Mouse (Mus musculus): Measurements from ENCODE around the gene AI661453.

The AI661453 gene

GRCm38 (mm10) chr17:47441296-47442051, 5.1 kb downstream of the AI661453 start:
- DNase-seq, result no peak

- no peak for DNase-seq
Measured at GRCm38 (mm10) chr17:47442271-47442670, 5.9 kb downstream of the AI661453 start.

GRCm38 (mm10) chr17:47444113-47444512, 7.7 kb downstream of the AI661453 start:
- no peak for DNase-seq

- no peak for DNase-seq
Measured at GRCm38 (mm10) chr17:47445518-47445917, 9.1 kb downstream of the AI661453 start.

- DNase-seq, result no peak
Measured at GRCm38 (mm10) chr17:47446025-47446424, 9.6 kb downstream of the AI661453 start.

- DNase-seq, result no peak
Measured at GRCm38 (mm10) chr17:47446561-47446960, 10.1 kb downstream of the AI661453 start.

GRCm38 (mm10) chr17:47448523-47449372, 12.3 kb downstream of the AI661453 start:
- DNase-seq, result no peak

- no peak for DNase-seq
Measured at GRCm38 (mm10) chr17:47449432-47449831, 13.0 kb downstream of the AI661453 start.

- no peak for DNase-seq
Measured at GRCm38 (mm10) chr17:47450239-47450638, 13.8 kb downstream of the AI661453 start.

GRCm38 (mm10) chr17:47450880-47451565, 14.6 kb downstream of the AI661453 start:
- peak; percentile 55 to 71 for DNase-seq

- DNase-seq, result peak; percentile 44 to 72
Measured at GRCm38 (mm10) chr17:47452886-47453285, 16.5 kb downstream of the AI661453 start.

- DNase-seq, result no peak
Measured at GRCm38 (mm10) chr17:47454675-47455074, 18.3 kb downstream of the AI661453 start.

GRCm38 (mm10) chr17:47458310-47458709, 21.9 kb downstream of the AI661453 start:
- DNase-seq, result no peak

GRCm38 (mm10) chr17:47458936-47459335, 22.5 kb downstream of the AI661453 start:
- DNase-seq, result no peak

GRCm38 (mm10) chr17:47459341-47459919, 23.0 kb downstream of the AI661453 start:
- DNase-seq, result no peak

GRCm38 (mm10) chr17:47461688-47462087, 25.3 kb downstream of the AI661453 start:
- DNase-seq, result no peak

GRCm38 (mm10) chr17:47462209-47462608, 25.8 kb downstream of the AI661453 start:
- DNase-seq, result no peak

- DNase-seq, result no peak
Measured at GRCm38 (mm10) chr17:47462728-47463388, 26.4 kb downstream of the AI661453 start.

GRCm38 (mm10) chr17:47464248-47464965, 28.0 kb downstream of the AI661453 start:
- no peak for DNase-seq

GRCm38 (mm10) chr17:47465016-47465415, 28.6 kb downstream of the AI661453 start:
- no peak for DNase-seq

- DNase-seq, result no peak
Measured at GRCm38 (mm10) chr17:47466284-47466683, 29.9 kb downstream of the AI661453 start.

- no peak for DNase-seq
Measured at GRCm38 (mm10) chr17:47467659-47468058, 31.2 kb downstream of the AI661453 start.

All from kidney, adult 8-10 months (tissue).